Mouse (Mus musculus) B cell, adult 62 days (primary cell): ENCODE measurements around the gene Gdnf. TPM values are rescaled to one million over a fixed set of nuclear protein-coding genes. Genes with fewer than 3 reads are reported as not detected.

Experiments used
- total RNA-seq: library from RNA; stranded (reverse); gene quantifications from 4 replicates; pipeline ENCODE4 v1.2.4, GENCODE M21; 2023

Gene Gdnf
- not detected in 4 replicates for total RNA-seq

DNA sequence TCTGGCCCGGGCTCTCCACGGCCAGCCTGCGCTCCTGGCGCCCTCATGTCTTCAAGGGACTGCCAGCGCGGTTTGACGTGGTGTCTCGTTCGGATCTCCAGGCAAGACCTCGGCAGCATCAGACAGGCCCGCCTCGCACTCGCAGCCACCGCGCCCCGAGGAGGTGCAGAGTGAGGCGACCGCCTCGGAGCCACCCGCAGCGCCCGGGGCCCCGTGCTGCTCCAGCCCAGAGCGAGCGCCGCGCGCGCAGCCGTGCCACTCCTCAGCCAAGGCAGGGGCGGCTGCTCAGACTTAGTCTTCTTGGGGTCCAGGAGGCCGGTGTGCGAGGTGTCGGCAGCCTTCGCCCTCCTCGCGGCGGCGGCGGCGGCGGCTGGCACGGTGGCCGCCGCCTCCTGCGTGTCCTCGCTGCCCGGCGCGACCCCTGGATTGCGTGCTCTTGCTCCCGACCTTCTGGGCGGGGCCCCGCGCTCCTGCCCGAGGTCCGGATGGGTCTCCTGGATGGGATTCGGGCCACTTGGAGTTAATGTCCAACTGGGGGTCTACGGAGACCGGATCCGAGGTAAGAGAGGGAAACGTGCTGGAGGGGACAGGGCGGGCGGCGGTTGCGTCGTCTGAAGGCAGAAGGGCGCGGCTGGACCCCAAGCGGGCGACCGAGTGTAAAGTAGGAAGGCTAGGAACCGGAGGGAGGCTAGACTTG lies at the start of gene Gdnf:
TSS of gene Gdnf (plus strand) at position 291 of the 697 bp plus-strand sequence.

